Mouse (Mus musculus) left cerebral cortex, postnatal 14 days (tissue): Measurements from ENCODE around the gene Fitm2. TPM values are rescaled to one million over a fixed set of nuclear protein-coding genes. Genes with fewer than 3 reads are reported as not detected.
A peak's percentile ranks its signal among the peaks of the same experiment; 100 is the strongest.

ENCODE experiments used
- DNase-seq, 2 experiments: peaks; one replicate each; pipeline ENCODE4 v3.0.0; 2021 to 2022; ENCODE audit warnings: low spot score in 2 of 2, mixed read lengths in 1 of 2
- intact Hi-C: fragments of 180-260 bp; cut with DNase I; formaldehyde crosslinking; loops from one replicate; pipeline ENCODE4 v1.15.1; 2025
- long read RNA-seq, 2 experiments: library from polyadenylated mRNA; stranded (forward); transcript quantifications; one replicate each; pipeline ENCODE4 v2.0.0; 2021
- total RNA-seq, 2 experiments: library from RNA; stranded (reverse); gene quantifications; 2 replicates each; pipeline ENCODE4 v1.2.3; 2021

The Fitm2 gene
- 10 to 100 TPM; 18.8 to 18.9 TPM for total RNA-seq
- long read RNA-seq, experiment 1, transcript Fitm2-201 (2 exons, 3,967 nt) = major isoform, 7 of 14 reads
- long read RNA-seq, experiment 1, partial matches to known transcripts = 3 of 14 reads
- long read RNA-seq, experiment 1, other reads (novel, unspliced or antisense) = 4 of 14 reads
- long read RNA-seq, experiment 2, transcript Fitm2-201 (2 exons, 3,967 nt) = major isoform, 11 of 20 reads
- long read RNA-seq, experiment 2, partial matches to known transcripts = 0 of 20 reads
- long read RNA-seq, experiment 2, other reads (novel, unspliced or antisense) = 9 of 20 reads

DNA sequence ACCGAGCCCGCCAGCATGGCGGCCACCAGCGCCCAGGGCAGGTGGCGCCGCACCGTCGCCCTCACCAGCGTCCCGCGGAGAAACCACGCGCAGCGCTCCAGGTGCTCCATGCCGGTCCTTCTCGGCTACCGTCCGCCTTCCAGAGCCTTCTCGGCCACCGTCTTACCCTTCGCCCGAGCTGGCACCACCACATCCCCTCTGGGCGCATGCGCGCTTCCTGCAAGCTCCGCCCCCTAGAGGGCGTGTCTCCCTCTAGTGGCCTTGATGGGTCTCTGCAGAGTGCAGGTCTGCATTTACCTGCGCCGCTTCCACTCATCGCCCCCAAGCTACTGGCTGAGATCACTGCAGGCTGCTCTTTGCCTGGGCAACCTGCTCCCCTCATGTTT, at the start of gene Fitm2:
Gene Fitm2, minus strand, starts transcription at position 164 of the 386 bp plus-strand sequence.
- peak; percentile 96 to 98 for DNase-seq
- intact Hi-C loops = no loop called here

GRCm38 (mm10) chr2:163506300-163507004, 34.0 kb upstream of the Fitm2 start, which contains the start of gene Hnf4a:
Gene Hnf4a (plus strand): TSS chr2:163506808.
- no peak for DNase-seq
- intact Hi-C loops = no loop called here

GRCm38 (mm10) chr2:163503191-163503590, 30.8 kb upstream of the Fitm2 start:
- intact Hi-C loops = no loop called here
- DNase-seq = no peak

- no peak for DNase-seq
- intact Hi-C loops = no loop called here
Observed at GRCm38 (mm10) chr2:163502219-163502618, 29.8 kb upstream of the Fitm2 start.

- intact Hi-C loops = no loop called here
Observed at GRCm38 (mm10) chr2:163494456-163494855, 22.0 kb upstream of the Fitm2 start.

GRCm38 (mm10) chr2:163493976-163494375, 21.5 kb upstream of the Fitm2 start:
- intact Hi-C loops = no loop called here
- no peak for DNase-seq

More at GRCm38 (mm10) chr2:163494456-163494855, 22.0 kb upstream of the Fitm2 start:
- no peak for DNase-seq

DNA sequence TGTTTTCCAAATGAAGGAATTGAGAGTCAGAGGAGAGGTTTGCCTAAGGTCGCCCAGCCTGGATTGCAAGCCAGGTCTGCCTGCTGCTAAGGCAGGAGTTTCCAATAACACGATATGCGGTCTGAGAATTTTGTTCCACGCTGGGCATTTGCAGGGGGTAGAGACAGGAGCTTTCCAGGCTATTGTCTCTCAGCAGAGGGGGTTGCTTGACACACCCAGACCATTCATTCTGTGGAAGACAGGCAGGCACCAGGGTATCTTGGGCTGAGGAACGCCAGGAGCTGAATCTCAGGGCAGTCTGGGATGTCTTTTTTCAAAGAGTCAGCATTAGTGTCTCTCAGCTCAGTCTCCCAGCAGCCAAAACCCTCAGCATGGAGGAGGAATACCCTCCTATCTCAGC, 20.6 kb upstream of the Fitm2 start:
- intact Hi-C loops = no loop called here

DNA sequence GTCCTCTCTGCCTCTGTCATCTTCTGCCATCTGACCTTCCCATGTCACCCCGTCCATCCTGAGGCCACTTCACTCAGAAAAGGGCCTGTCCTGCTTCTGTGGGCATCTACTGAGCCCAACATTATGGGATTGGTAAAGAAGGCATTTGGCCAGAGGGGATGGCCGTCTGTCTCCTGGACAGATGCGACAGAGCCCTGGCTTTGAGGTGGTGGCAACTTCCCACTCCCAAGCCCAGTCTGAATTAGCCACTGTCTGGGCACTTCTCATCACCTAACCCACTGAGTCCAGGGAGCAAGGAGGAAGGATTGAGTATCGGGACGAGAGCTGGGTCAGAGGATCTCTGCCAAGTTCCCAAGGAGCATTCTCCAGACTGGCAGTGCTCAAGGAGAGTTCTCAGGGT, 19.6 kb upstream of the Fitm2 start, which contains the start of gene R3hdml:
Gene R3hdml, plus strand, starts transcription at position 301 of the 400 bp plus-strand sequence.
- no peak for DNase-seq
- intact Hi-C loops = no loop called here

More for the DNA sequence above, 20.6 kb upstream of the Fitm2 start:
- no peak for DNase-seq

DNA sequence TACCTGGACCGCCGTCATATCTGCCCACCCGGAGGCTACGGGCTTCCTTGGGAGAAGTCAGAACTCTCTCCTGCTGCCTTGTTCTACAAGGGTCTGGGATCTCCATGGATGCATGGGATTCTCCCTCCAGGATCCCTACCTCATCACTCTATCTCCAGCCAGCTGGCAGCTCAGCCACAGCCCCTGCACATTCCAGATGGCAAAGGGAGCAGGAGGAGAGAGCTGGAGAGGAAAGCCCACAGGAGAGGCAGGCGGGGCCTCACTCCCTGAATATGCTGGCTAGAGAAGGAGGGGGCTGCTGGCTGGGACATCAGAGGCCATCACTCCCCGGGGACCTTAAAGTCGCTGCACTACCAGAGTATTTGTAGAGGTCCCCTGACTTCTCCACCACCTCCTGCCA, 18.9 kb upstream of the Fitm2 start:
- intact Hi-C loops = no loop called here
- peak; percentile 19 to 34 for DNase-seq

- peak in 1 of 2 experiments; percentile 20 for DNase-seq
Observed at GRCm38 (mm10) chr2:163490656-163491055, 18.2 kb upstream of the Fitm2 start.

DNA sequence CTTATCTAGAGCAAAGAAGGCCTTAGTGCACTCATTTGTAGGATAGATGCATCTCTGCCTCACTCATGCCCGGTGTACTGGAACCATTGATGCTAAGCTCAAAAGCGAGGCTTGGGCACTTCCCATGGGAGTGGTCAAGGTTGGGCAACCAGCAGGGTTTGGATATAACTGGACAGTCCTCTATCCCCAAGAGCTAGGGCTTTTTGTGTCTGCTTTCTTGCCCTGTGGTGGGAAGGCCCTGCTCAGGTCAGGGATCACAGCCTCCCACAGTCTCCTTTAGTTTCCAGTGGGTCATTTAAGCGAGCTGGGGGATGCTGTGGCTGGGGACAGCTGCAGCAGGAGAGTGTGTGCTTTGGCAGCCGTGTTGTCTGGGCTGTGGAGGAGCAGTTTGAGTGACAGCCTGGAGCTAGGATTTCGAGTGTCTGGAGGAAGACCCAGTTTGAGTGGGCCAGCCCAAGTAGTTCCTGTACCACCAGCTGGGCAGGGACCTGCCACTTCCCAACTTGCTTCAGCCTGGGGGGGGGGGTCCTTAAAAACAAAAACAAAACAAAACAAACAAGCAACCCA, 17.4 kb upstream of the Fitm2 start:
- DNase-seq = no peak
- intact Hi-C loops = no loop called here

More at GRCm38 (mm10) chr2:163490656-163491055, 18.2 kb upstream of the Fitm2 start:
- intact Hi-C loops = no loop called here

- intact Hi-C loops = no loop called here
- DNase-seq = no peak
Observed at GRCm38 (mm10) chr2:163487360-163487759, 14.9 kb upstream of the Fitm2 start.

- DNase-seq = no peak
- intact Hi-C loops = no loop called here
Observed at GRCm38 (mm10) chr2:163481539-163482029, 9.2 kb upstream of the Fitm2 start.

DNA sequence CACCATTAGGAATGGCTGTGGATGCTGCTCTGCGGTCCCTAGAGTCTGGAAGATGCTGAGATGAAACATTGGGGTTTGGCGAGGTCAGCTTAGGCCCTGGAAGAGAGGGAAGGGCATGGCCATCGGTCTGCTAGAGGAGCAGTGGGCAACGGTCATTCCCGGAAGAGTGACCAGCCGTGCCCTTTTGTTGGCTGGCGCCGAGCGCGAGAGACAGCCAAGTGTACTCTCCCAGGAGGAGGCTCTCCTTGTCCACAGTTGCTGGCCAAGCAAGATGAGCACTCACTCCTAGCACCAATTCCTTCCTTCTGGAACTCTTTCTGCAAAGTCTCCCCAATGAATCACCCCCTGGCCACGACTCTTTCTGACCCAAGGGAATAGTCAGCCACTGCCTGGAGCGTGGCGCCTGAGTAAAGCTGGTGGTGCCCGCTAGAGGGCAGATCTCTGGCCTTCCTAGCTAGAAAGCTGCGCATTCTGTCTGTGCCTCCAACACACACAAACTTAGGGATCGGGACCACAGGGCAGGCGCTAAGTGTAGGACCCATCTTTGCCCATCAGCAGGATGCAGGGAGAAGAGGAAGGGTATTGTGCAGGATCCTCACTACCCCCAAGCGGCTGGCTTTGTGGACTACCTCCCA, 7.9 kb upstream of the Fitm2 start:
- intact Hi-C loops = no loop called here
- no peak for DNase-seq

DNA sequence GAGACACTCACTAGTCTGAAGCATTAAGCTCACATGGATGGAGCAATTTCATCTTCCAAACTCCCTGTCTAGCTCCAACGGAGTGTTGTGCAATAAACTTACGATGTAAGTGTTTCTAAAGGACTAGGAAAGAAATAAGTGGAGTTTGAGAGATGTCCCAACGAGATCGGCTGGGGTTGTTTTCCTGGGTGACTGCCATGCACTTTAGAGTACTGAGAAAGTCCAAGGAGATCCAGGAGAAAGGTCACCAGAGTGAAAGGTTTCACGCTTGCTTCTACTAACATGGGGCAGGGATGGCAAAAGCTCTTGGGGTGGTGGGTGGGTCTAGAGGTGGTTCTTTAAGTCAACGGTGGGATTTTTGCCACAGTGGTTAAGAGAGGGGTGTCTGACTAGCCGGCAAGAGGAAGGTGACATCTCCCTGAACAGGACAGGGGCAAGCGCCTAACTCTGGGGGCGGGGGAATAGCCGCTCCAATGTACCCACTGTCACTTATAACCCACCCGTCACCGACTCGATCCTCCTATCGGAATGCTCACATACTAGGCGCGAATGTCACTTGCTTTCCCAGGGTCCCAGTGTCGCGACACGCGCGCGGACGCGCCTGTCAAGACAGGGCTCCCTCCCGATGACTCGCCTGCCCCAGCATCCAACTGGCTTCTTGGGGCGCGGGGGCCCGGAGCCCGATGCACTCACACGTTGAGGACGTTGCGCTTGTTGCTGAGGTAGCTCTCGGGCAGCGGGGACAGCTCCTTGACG, 541 bp downstream of the Fitm2 start:
- intact Hi-C loops = no loop called here

GRCm38 (mm10) chr2:163471136-163471535, 1.3 kb downstream of the Fitm2 start:
- intact Hi-C loops = no loop called here
- no peak for DNase-seq

More for the DNA sequence above, 541 bp downstream of the Fitm2 start:
- DNase-seq = no peak

GRCm38 (mm10) chr2:163469711-163470110, 2.7 kb downstream of the Fitm2 start:
- intact Hi-C loops = no loop called here
- DNase-seq = no peak

DNA sequence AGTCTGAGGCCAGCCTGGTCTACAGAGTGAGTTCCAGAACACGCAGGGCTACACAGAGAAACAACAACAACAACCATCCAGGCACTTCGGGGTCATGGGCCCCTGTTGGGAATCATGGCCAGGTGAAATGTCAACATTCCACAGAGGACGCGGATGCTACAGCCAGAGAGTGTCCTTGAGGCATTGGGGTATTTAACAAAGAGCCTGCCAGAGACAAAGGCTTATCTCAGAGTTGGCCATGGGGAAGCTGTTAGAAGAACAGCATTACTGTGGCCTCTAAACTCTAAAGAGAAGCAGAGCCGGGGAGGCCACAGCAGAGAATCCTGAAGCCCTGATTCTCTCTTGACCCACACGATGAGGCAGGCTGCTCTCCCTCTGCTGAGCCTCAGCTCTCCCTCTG, 3.6 kb downstream of the Fitm2 start:
- intact Hi-C loops = no loop called here

DNA sequence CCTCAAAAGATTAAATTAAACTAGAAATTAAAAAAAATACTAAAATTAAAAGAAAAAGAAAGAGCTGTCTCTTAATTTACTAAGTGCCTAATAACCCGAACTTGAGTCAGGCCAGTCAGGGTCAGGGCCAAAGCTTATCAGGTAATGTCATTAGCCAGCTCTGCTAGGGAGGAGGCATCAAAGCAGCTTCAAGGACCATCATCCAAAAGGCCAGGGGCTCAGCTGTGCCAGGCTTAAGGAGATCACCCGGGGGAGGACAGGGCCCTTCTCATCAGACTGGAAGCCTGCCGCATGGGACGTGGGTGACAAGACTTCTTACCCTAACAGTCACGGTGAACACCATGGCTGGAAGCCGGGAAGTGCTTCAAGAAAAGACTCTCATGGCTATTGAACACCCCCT, 4.8 kb downstream of the Fitm2 start:
- no peak for DNase-seq
- intact Hi-C loops = no loop called here

More for the DNA sequence above, 3.6 kb downstream of the Fitm2 start:
- DNase-seq = no peak
